Mouse (Mus musculus): ENCODE results near the gene Tial1. TPM values are rescaled to one million over a fixed set of nuclear protein-coding genes. Genes with fewer than 3 reads are reported as not detected.

Gene Tial1
- total and polyA plus RNA-seq, 3 experiments, result 42.7 to 126 TPM; not detected in 1

- Histone ChIP-seq H3K27me3 (ENCODE audit: control insufficient read depth in 1 of 2, insufficient read depth in 2 of 2, low read length in 2 of 2) (no peaks in the 10 kb centered on the region), H3K9ac (ENCODE audit: control insufficient read depth, low read depth, low read length, poor library complexity, severe bottlenecking) (no peak overlapping the region), H3K9me3 (replicated peaks; ENCODE audit: insufficient read depth, low read length) (no peaks in the 10 kb centered on the region), H3K4me3 (ENCODE audit: control insufficient read depth in 1 of 2, insufficient read depth in 1 of 2, low read depth in 2 of 2, low read length in 2 of 2) (no peak overlapping the region), H3K36me3 (ENCODE audit: control insufficient read depth in 1 of 2, insufficient read depth in 2 of 2, low read length in 2 of 2) (peaks cover 0 to 36% of the 10 kb centered on the region in 2 experiments; a peak in 2 of 4 replicates), H3K4me1 (ENCODE audit: control insufficient read depth in 1 of 2, insufficient read depth in 2 of 2, low read length in 2 of 2) (peaks cover 37 to 48% of the 10 kb centered on the region in 2 experiments), H3K27ac (ENCODE audit: control insufficient read depth, low read depth, low read length) (no peak overlapping the region), H3K79me2 (ENCODE audit: control insufficient read depth, insufficient read depth, low read length, poor library complexity) (no peaks in the 10 kb centered on the region)
- no peak for DNase-seq (ENCODE audit: low read depth, low spot score)
- no peak for TF ChIP-seq ZMIZ1 (IDR thresholded peaks at IDR 0.05; ENCODE audit: low read depth, low read length)
- no peak for TF ChIP-seq ELF1 (IDR thresholded peaks at IDR 0.05; ENCODE audit: low read depth, low read length)
- 0 out of 2 replicates have a peak, but pooled peaks have one; percentile 16 for TF ChIP-seq USF1 (IDR thresholded peaks at IDR 0.05; ENCODE audit: low read depth, low read length)
- TF ChIP-seq CHD2 (IDR thresholded peaks at IDR 0.05; ENCODE audit: low read length), result no peak
- TF ChIP-seq GABPA (IDR thresholded peaks at IDR 0.05; ENCODE audit: low read depth, low read length), result no peak
- TF ChIP-seq MEF2A (IDR thresholded peaks at IDR 0.05; ENCODE audit: extremely low read depth, insufficient replicate concordance, low read depth, low read length, poor library complexity, severe bottlenecking), result no peak
Measured at GRCm38 (mm10) chr7:128393756-128394155, 67.8 kb downstream of the Tial1 start.

DNA sequence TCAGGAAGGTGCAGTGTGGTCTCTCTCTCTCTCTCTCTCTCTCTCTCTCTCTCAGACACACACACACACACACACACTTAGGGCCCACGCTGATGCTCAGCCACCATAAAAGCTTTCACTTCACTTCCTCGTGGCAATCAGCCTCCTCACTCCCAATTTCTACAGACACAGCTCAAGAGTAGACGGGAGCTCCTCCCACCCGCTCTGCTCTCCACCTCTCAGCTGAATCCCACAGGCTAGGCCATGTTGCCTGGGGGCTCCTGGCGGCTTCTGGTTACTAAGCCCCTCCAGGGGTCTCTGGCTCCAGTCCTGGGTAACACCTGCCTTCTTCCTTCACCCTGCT lies 68.6 kb downstream of the Tial1 start:
- H3K27me3 ChIP-seq (ENCODE audit: control insufficient read depth in 1 of 2, insufficient read depth in 2 of 2, low read length in 2 of 2), result no peaks in the 10 kb centered on the region
- no peaks in the 10 kb centered on the region for H3K9me3 ChIP-seq (replicated peaks; ENCODE audit: insufficient read depth, low read length)
- H3K4me3 ChIP-seq (ENCODE audit: control insufficient read depth in 1 of 2, insufficient read depth in 1 of 2, low read depth in 2 of 2, low read length in 2 of 2), result no peak overlapping the region
- peaks cover 0 to 30% of the 10 kb centered on the region in 2 experiments; a peak in 2 of 4 replicates for H3K36me3 ChIP-seq (ENCODE audit: control insufficient read depth in 1 of 2, insufficient read depth in 2 of 2, low read length in 2 of 2)
- TF ChIP-seq NRF1 (IDR thresholded peaks at IDR 0.05; ENCODE audit: insufficient read depth, low read depth, low read length, poor library complexity, severe bottlenecking), result no peak
- no peak for TF ChIP-seq ETS1 (IDR thresholded peaks at IDR 0.05; ENCODE audit: low read depth, low read length)
- no peak for TF ChIP-seq UBTF (IDR thresholded peaks at IDR 0.05; ENCODE audit: borderline replicate concordance, insufficient read depth, low read depth, low read length)
- TF ChIP-seq ZC3H11A (IDR thresholded peaks at IDR 0.05; ENCODE audit: low read depth, low read length), result no peak
- TF ChIP-seq CHD1 (IDR thresholded peaks at IDR 0.05; ENCODE audit: low read depth, low read length), result no peak
- no peak for TF ChIP-seq TBP (IDR thresholded peaks at IDR 0.05; ENCODE audit: low read depth, low read length)
- TF ChIP-seq RCOR1 (IDR thresholded peaks at IDR 0.05; ENCODE audit: low read depth, low read length), result no peak
- TF ChIP-seq MXI1 (IDR thresholded peaks at IDR 0.05; ENCODE audit: low read depth, low read length), result no peak
- no peak for TF ChIP-seq MAFK (IDR thresholded peaks at IDR 0.05; ENCODE audit: borderline replicate concordance, low read depth, low read length)
- TF ChIP-seq USF1 (IDR thresholded peaks at IDR 0.05; ENCODE audit: low read depth, low read length), result no peak
- no peak for TF ChIP-seq GATA1 (IDR thresholded peaks at IDR 0.05; ENCODE audit: low read depth, low read length)
- TF ChIP-seq USF2 (IDR thresholded peaks at IDR 0.05; ENCODE audit: borderline replicate concordance in 1 of 2, insufficient read depth in 1 of 2, low read depth in 1 of 2, low read length in 2 of 2), result no peak
- no peak for TF ChIP-seq MAX (IDR thresholded peaks at IDR 0.05; ENCODE audit: low read length)
- no peak for TF ChIP-seq POLR2AphosphoS2 (IDR thresholded peaks at IDR 0.05; ENCODE audit: low read length)
- no peak for TF ChIP-seq NELFE (IDR thresholded peaks at IDR 0.05; ENCODE audit: low read depth, low read length)
- TF ChIP-seq TCF12 (IDR thresholded peaks at IDR 0.05; ENCODE audit: low read depth, low read length), result no peak
- TF ChIP-seq BHLHE40 (IDR thresholded peaks at IDR 0.05; ENCODE audit: borderline replicate concordance, low read depth, low read length), result no peak
- H3K79me2 ChIP-seq (ENCODE audit: control insufficient read depth, insufficient read depth, low read length, poor library complexity), result no peaks in the 10 kb centered on the region
- H3K27ac ChIP-seq (ENCODE audit: control insufficient read depth, low read depth, low read length), result 0 out of 2 replicates have a peak overlapping the region, but pooled peaks have one; percentile 47
- H3K4me1 ChIP-seq (ENCODE audit: control insufficient read depth in 1 of 2, insufficient read depth in 2 of 2, low read length in 2 of 2), result peaks cover 31 to 42% of the 10 kb centered on the region in 2 experiments
- no peak overlapping the region; the same call in 1 of the 2 replicates for H3K9ac ChIP-seq (ENCODE audit: control insufficient read depth, low read depth, low read length, poor library complexity, severe bottlenecking)
- peak; percentile 34 for DNase-seq (ENCODE audit: low read depth, low spot score)
